Mouse (Mus musculus) erythroblast, embryonic 14.5 days (primary cell): ENCODE data around the gene Pilra. TPM values are rescaled to one million over a fixed set of nuclear protein-coding genes. Genes with fewer than 3 reads are reported as not detected.

ENCODE experiments used
- H3K27me3 ChIP-seq: 2 replicates; pipeline ENCODE4 v1.6.1; 2012; ENCODE audit warnings: inconsistent platforms; ENCODE audit not compliant: control insufficient read depth
- H3K36me3 ChIP-seq: 2 replicates; pipeline ENCODE4 v1.6.1; 2012; ENCODE audit warnings: mild to moderate bottlenecking, inconsistent platforms; ENCODE audit not compliant: control insufficient read depth
- H3K4me1 ChIP-seq: 2 replicates; pipeline ENCODE4 v1.6.1; 2012; ENCODE audit warnings: inconsistent platforms; ENCODE audit not compliant: control insufficient read depth
- H3K4me3 ChIP-seq: replicated peaks from 2 replicates; pipeline ENCODE3; 2012; ENCODE audit warnings: moderate library complexity, mild to moderate bottlenecking, inconsistent platforms
- H3K9me3 ChIP-seq: 2 replicates; pipeline ENCODE4 v1.6.1; 2012; ENCODE audit warnings: low read length, inconsistent platforms, mixed read lengths; ENCODE audit not compliant: control insufficient read depth
- GATA1 ChIP-seq: IDR thresholded peaks from 2 replicates; pipeline ENCODE4 v1.6.1; 2012; ENCODE audit warnings: low read length, inconsistent platforms, mixed read lengths
- TAL1 ChIP-seq: IDR thresholded peaks from 3 replicates; pipeline ENCODE4 v1.6.1; 2012; ENCODE audit warnings: low read length, inconsistent platforms, mixed read lengths
- polyA plus RNA-seq: library from polyadenylated mRNA; stranded (reverse); fragments of >175 nt; gene quantifications from 2 replicates; pipeline ENCODE4 v1.2.3, GENCODE M21; 2012

Pilra gene
- polyA plus RNA-seq, 1 experiment: not detected

DNA sequence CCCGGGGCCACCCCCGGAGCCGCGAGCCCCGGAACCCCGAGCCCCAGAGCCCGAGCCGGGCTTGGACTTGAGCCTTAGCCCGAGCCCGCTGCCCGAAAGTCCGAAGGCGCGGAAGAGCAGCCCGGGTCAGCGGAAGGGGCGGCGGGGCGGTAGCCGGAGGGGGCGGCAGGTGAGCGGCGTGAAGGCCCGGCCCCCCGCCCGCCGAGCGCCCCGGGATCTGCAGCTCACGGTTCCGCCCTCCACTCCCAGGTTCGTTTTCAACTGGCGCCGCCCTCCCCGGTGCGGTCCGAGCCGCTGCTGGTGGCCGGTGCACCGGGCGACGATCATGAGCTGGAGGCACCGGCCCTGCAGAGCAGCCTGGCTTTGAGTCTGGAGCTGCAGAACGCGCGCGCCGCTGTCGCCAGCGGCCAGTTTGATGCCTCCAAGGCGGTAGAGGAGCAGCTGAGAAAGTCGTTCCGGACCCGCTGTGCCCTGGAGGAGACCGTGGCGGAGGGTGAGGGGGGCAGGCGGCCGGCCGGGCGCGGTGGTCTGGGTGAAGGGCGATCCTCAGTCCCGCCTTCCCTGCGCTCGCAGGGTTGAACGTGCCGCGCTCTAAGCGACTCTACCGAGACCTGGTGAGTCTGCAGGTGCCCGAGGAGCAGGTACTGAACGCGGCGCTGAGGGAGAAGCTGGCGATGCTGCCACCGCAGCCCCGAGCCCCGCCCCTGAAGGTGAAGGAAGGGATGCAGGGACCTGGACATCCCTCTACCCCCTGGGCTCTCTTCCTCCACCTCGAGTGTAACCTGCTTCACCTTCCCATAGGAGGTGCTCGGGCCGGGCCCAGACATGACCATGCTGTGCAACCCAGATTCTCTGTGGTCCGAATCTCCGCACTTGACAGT is 56.8 kb downstream of the Pilra start:
- Histone ChIP-seq H3K4me3 (peak overlapping the region; percentile 95), H3K27me3 (no peaks in the 10 kb centered on the region), H3K36me3 (peaks cover 49% of the 10 kb centered on the region), H3K9me3 (no peaks in the 10 kb centered on the region), H3K4me1 (peaks cover 87% of the 10 kb centered on the region)
- no peak for TF ChIP-seq TAL1
- no peak for TF ChIP-seq GATA1

DNA sequence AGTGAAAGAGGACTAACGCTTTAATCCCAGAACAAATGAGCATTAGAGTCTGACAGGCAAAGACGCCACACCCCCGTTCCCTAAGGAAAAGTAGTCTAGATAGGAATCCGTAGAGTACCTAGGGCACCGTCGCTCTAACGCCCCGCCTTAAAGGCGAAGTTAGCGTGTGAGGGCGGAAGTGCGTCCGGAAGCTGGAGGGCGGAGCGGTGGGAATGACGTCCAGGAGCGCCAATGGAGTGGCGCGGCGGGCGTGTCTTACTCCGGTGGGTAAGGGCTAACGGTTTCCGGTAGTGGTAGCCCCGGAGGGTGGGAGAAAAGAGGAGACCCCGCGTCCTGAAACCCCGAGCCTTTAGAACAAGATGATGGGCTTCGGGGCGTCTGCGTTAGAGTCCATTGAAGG is 57.4 kb downstream of the Pilra start, which contains the start of gene Ppp1r35:
Gene Ppp1r35 (plus strand): TSS at position 215 of the 400 bp plus-strand sequence.
- Histone ChIP-seq H3K36me3 (peaks cover 42% of the 10 kb centered on the region), H3K4me1 (peaks cover 80% of the 10 kb centered on the region), H3K4me3 (peak within 1 kb of the TSS; percentile 95), H3K27me3 (no peaks in the 10 kb centered on the region), H3K9me3 (no peaks in the 10 kb centered on the region)
- TF ChIP-seq GATA1 (no peak), TAL1 (no peak)

DNA sequence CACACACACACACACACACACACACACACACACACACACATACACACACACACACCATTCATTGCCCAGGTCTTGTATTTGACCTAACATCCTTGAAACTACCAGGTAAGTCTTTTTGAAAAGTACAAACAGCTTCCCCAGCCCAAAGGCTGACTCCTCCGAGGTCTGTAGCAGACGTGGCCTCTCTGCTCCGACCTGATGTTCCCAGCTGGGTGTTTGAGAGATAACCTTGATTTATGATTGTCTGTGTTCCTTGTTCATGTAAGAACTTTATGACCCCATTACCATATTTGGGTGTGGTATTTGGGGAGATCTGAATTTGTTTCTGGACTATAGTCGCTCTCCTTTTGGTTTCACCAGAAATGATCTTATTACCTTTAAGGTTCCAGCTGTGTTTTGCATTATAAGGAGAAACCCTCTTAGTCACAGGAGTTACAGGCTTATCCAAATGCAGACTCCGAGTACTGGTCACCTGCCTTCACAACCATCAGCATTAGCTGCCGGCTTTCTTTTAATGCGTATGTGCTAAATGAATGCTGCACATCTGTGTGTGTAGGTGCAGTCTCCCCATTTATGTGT is 58.7 kb downstream of the Pilra start:
- Histone ChIP-seq H3K36me3 (peaks cover 29% of the 10 kb centered on the region), H3K27me3 (no peaks in the 10 kb centered on the region), H3K9me3 (no peaks in the 10 kb centered on the region), H3K4me3 (no peak overlapping the region), H3K4me1 (peaks cover 75% of the 10 kb centered on the region)
- no peak for TF ChIP-seq TAL1
- no peak for TF ChIP-seq GATA1

DNA sequence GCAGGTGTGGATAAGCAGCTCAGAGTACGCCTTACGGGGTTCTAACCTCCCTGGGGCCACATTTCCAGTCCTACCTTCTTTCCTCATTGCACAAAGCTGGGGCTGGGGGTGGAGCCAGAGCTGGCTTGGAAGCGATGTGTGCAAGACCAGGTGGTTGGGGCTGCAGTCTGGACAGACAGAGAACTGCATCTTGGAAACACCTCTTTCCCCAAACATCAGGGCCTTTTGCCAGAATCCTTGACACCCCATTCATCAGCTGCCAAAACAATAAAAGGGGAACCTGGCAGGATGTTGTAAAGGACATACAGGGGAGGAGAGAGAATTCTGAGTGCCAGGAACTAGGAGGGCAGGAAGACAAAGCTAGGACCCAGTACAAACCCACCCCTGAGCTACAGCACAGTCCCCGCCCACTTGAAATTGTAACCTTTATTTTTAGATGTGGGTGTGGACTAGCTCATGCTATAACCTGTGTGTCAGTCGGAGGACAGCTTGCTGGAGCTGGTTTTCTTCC is 59.6 kb downstream of the Pilra start:
- peaks cover 20% of the 10 kb centered on the region for H3K36me3 ChIP-seq
- H3K4me3 ChIP-seq: no peak overlapping the region
- no peaks in the 10 kb centered on the region for H3K27me3 ChIP-seq
- no peaks in the 10 kb centered on the region for H3K9me3 ChIP-seq
- TF ChIP-seq TAL1 (no peak), GATA1 (no peak)
- peaks cover 68% of the 10 kb centered on the region for H3K4me1 ChIP-seq

DNA sequence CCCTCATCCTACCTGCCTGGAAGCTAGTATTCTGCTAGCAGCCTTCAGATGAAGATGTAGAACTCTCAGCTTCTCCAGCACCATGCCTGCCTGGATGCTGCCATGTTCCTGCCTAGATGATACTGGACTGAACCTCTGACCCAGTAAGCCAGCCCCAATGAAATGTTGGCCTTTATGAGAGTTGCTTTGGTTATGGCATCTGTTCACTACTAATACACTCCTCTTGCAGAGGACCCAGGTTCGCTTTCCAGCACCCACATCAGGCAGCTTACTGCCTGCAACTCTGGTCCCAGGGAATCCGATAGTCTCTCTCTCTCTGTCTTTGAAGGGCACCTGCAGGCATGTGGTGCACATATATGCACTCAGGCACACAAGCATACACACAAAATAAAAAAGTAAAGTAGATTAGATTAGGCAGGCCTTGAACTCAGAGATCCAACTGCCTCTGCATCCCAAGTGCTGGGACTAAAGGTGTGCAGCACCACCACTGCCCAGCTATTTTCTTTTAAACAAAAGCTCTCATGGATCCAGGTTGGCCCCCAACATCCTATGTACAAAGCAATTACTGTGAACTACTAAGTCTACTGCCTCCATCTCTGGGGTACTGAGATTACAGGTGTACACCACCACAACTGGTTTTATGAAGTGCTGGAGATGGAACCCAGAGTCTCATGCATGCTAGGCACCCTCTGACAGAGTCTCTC is 60.3 kb downstream of the Pilra start:
- no peak overlapping the region for H3K4me3 ChIP-seq
- peaks cover 13% of the 10 kb centered on the region for H3K36me3 ChIP-seq
- H3K9me3 ChIP-seq: no peaks in the 10 kb centered on the region
- TF ChIP-seq GATA1: no peak
- peaks cover 64% of the 10 kb centered on the region for H3K4me1 ChIP-seq
- H3K27me3 ChIP-seq: no peaks in the 10 kb centered on the region

DNA sequence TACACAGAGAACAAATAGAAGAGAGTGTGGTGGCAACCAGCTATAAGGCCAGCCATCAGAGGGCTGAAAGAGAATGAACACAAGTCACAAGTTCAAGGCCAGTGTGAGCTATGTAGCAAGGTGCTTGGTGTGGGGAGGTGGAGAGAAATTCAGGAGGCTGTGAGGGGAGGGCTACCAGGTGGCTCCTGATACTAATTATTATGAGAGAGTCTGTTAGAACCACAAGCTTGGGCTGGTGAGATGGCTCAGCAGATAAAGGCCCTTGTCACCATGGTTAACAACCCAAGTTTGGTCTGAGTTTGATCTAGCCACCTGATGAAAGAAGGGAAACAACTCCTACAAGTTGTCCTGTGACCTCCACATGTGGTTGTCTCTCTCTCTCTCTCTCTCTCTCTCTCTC is 63.3 kb downstream of the Pilra start:
- no peak for TF ChIP-seq TAL1
- TF ChIP-seq GATA1: no peak
- no peak overlapping the region for H3K4me3 ChIP-seq
- no peaks in the 10 kb centered on the region for H3K27me3 ChIP-seq
- peaks cover 39% of the 10 kb centered on the region for H3K4me1 ChIP-seq
- no peaks in the 10 kb centered on the region for H3K9me3 ChIP-seq
- no peaks in the 10 kb centered on the region for H3K36me3 ChIP-seq

Other genes starting within 250 kb of the Pilra start
- 105 and 109 TPM in 2 replicates for gene Mospd3, start 235.2 kb downstream of the Pilra start, polyA plus RNA-seq
- 0.10 and 0.22 TPM in 2 replicates for gene Pcolce, start 222.5 kb downstream of the Pilra start, polyA plus RNA-seq
- gene Fbxo24, start 207.3 kb downstream of the Pilra start, polyA plus RNA-seq: not detected in 2 replicates
- gene Lrch4, start 207.2 kb downstream of the Pilra start, polyA plus RNA-seq: 6.3 and 7.1 TPM in 2 replicates
- gene Gm20605, start 207.1 kb downstream of the Pilra start, polyA plus RNA-seq: 3.8 and 3.9 TPM in 2 replicates
- 5.9 and 11.5 TPM in 2 replicates for gene Sap25, start 194.9 kb downstream of the Pilra start, polyA plus RNA-seq
- gene Irs3, start 190.6 kb downstream of the Pilra start, polyA plus RNA-seq: 0.02 TPM in 1 of 2 replicates, not detected in the other
- 17.1 and 20.4 TPM in 2 replicates for gene Agfg2, start 151.6 kb downstream of the Pilra start, polyA plus RNA-seq
- 0.97 and 1.2 TPM in 2 replicates for gene Nyap1, start 94.7 kb downstream of the Pilra start, polyA plus RNA-seq
- 53.9 and 58.8 TPM in 2 replicates for gene Tsc22d4, start 90.6 kb downstream of the Pilra start, polyA plus RNA-seq
- gene Ppp1r35, start 57.4 kb downstream of the Pilra start, polyA plus RNA-seq: 16.1 TPM in 2 replicates
- 17.1 and 18.2 TPM in 2 replicates for gene Mepce, start 48.6 kb downstream of the Pilra start, polyA plus RNA-seq
- 0.04 and 0.05 TPM in 2 replicates for gene Zcwpw1, start 48.5 kb downstream of the Pilra start, polyA plus RNA-seq
- gene Pilrb1, start 21.8 kb upstream of the Pilra start, polyA plus RNA-seq: 0.05 TPM in 1 of 2 replicates, not detected in the other
- gene Pilrb2, start 35.5 kb upstream of the Pilra start, polyA plus RNA-seq: not detected in 2 replicates
- not detected in 2 replicates for gene Cyp3a13, start 85.3 kb upstream of the Pilra start, polyA plus RNA-seq
- not detected in 2 replicates for gene Gjc3, start 126.8 kb upstream of the Pilra start, polyA plus RNA-seq
- gene Azgp1, start 145.2 kb upstream of the Pilra start, polyA plus RNA-seq: not detected in 2 replicates
- gene Smok3a, start 185.0 kb upstream of the Pilra start, polyA plus RNA-seq: 0.02 TPM in 1 of 2 replicates, not detected in the other
- not detected in 2 replicates for gene Smok3b, start 185.1 kb upstream of the Pilra start, polyA plus RNA-seq
- gene Smok3c, start 216.9 kb upstream of the Pilra start, polyA plus RNA-seq: not detected in 2 replicates
- 0.01 and 0.02 TPM in 2 replicates for gene Zkscan1, start 248.8 kb upstream of the Pilra start, polyA plus RNA-seq